Mouse (Mus musculus): ENCODE data around the gene Nos2. TPM values are rescaled to one million over a fixed set of nuclear protein-coding genes. Genes with fewer than 3 reads are reported as not detected.
"Not testable (repeated sequence)": the region's sequence is repeated elsewhere in the genome, so short reads cannot be mapped to it uniquely, and the experiment has no call there.

Gene Nos2
- polyA plus RNA-seq, 2 experiments from 2014 or later = not detected

GRCm38 (mm10) chr11:78990875-78991543 lies 70.4 kb downstream of the Nos2 start:
- not testable (repeated sequence) for ATAC-seq

GRCm38 (mm10) chr11:78999118-78999517 lies 78.5 kb downstream of the Nos2 start:
- ATAC-seq = no peak

GRCm38 (mm10) chr11:79001871-79002270 lies 81.3 kb downstream of the Nos2 start:
- ATAC-seq = no peak

GRCm38 (mm10) chr11:79002551-79002951 lies 82.0 kb downstream of the Nos2 start:
- no peak for ATAC-seq

GRCm38 (mm10) chr11:79003053-79003768 lies 82.6 kb downstream of the Nos2 start:
- ATAC-seq = peak; percentile 41

- ATAC-seq = no peak
These were observed 83.4 kb downstream of the Nos2 start for GRCm38 (mm10) chr11:79003769-79004638.

GRCm38 (mm10) chr11:79005578-79006394 lies 85.2 kb downstream of the Nos2 start:
- peak; percentile 88 for ATAC-seq

GRCm38 (mm10) chr11:79006417-79006816 lies 85.8 kb downstream of the Nos2 start:
- ATAC-seq = peak; percentile 40

- ATAC-seq = not testable (repeated sequence)
These were observed 86.8 kb downstream of the Nos2 start for GRCm38 (mm10) chr11:79007356-79007755.

- ATAC-seq = no peak
These were observed 87.6 kb downstream of the Nos2 start for GRCm38 (mm10) chr11:79008007-79008775.

- no peak for ATAC-seq
These were observed 88.3 kb downstream of the Nos2 start for GRCm38 (mm10) chr11:79008891-79009290.

Other genes with a start within 250 kb of the Nos2 start
- 10 to 100 TPM; 17.9 to 35.2 TPM for gene Nlk, start 223.4 kb upstream of the Nos2 start, polyA plus RNA-seq (2017; shearing (Covaris generic))
- 10 to 100 TPM; 32.8 to 36.9 TPM for gene Ccnq, start 169.1 kb upstream of the Nos2 start, polyA plus RNA-seq (2017; shearing (Covaris generic))
- gene Lyrm9, start 94.2 kb upstream of the Nos2 start, polyA plus RNA-seq (2017; shearing (Covaris generic)) = 10 to 100 TPM; 29.9 to 31.4 TPM
- 100 to 1,000 TPM; 289 to 325 TPM for gene Lgals9, start 64.2 kb downstream of the Nos2 start, polyA plus RNA-seq (2017; shearing (Covaris generic))
- 1 to 10 TPM; 2.5 to 4.1 TPM for gene Ksr1, start 225.6 kb downstream of the Nos2 start, polyA plus RNA-seq (2017; shearing (Covaris generic))